Mouse (Mus musculus) splenic B cell, adult 2 months (primary cell): ENCODE measurements around the gene Spcs3.

Experiments
- DNase-seq: peaks from one replicate; pipeline ENCODE4 v3.0.0-alpha.2; 2011; ENCODE audit warnings: low read depth, low spot score
- H3K27me3 ChIP-seq: 2 replicates; pipeline ENCODE4 v1.6.1; 2012; ENCODE audit warnings: mild to moderate bottlenecking, low read length, moderate library complexity, mixed read lengths; ENCODE audit not compliant: control insufficient read depth, poor library complexity, insufficient read depth, severe bottlenecking
- H3K36me3 ChIP-seq: 2 replicates; pipeline ENCODE4 v1.6.1; 2012; ENCODE audit warnings: mild to moderate bottlenecking, low read length, moderate library complexity, mixed read lengths; ENCODE audit not compliant: control insufficient read depth, poor library complexity, insufficient read depth, severe bottlenecking

Gene Spcs3

GRCm38 (mm10) chr8:54488437-54488836 lies 41.4 kb downstream of the Spcs3 start:
- no peaks in the 10 kb centered on the region for H3K36me3 ChIP-seq
- DNase-seq, result no peak
- no peaks in the 10 kb centered on the region; the same call in 1 of the 2 replicates for H3K27me3 ChIP-seq

- no peaks in the 10 kb centered on the region; the same call in 1 of the 2 replicates for H3K27me3 ChIP-seq
- H3K36me3 ChIP-seq, result no peaks in the 10 kb centered on the region
- no peak for DNase-seq
Measured at GRCm38 (mm10) chr8:54486555-54487273, 43.1 kb downstream of the Spcs3 start.
